Mouse (Mus musculus) C2C12 (cell line): ENCODE results near the gene Sla2.

Source experiments
- CTCF ChIP-seq: IDR thresholded peaks from one replicate; pipeline ENCODE4 v1.5.1; 2011; ENCODE audit not compliant: control insufficient read depth, insufficient read depth, insufficient read length
- MAX ChIP-seq: IDR thresholded peaks from one replicate; pipeline ENCODE4 v1.6.1; 2011; ENCODE audit warnings: mild to moderate bottlenecking, control low read depth

- TF ChIP-seq MAX, result no peak
- TF ChIP-seq CTCF, result no peak
These were observed 28.6 kb upstream of the Sla2 start for GRCm38 (mm10) chr2:156915559-156915958.
